Mouse (Mus musculus) kidney, embryonic 14.5 days (tissue): Measurements from ENCODE around the gene Agtrap. TPM values are rescaled to one million over a fixed set of nuclear protein-coding genes. Genes with fewer than 3 reads are reported as not detected.

Source experiments
- polyA plus RNA-seq: library from polyadenylated mRNA; unstranded; fragments of >200 nt; fragmentation: Nextera tagmentation; extraction: Ambion mirVana; gene quantifications from 2 replicates; pipeline ENCODE4 v1.2.1, GENCODE M21; 2014

Agtrap gene
- polyA plus RNA-seq, 1 experiment from 2014 or later: 22.8 TPM

Other genes with a start within 250 kb of the Agtrap start
- gene Zfp933, start 239.7 kb downstream of the Agtrap start, polyA plus RNA-seq: 5.0 and 5.4 TPM in 2 replicates
- gene Miip, start 219.2 kb downstream of the Agtrap start, polyA plus RNA-seq: 34.7 and 37.6 TPM in 2 replicates
- gene Fv1, start 219.1 kb downstream of the Agtrap start, polyA plus RNA-seq: 4.6 and 11.6 TPM in 2 replicates
- 12.1 and 31.0 TPM in 2 replicates for gene Mfn2, start 183.3 kb downstream of the Agtrap start, polyA plus RNA-seq
- gene Plod1, start 151.3 kb downstream of the Agtrap start, polyA plus RNA-seq: 28.5 and 40.7 TPM in 2 replicates
- 19.0 and 22.1 TPM in 2 replicates for gene 2510039O18Rik, start 147.1 kb downstream of the Agtrap start, polyA plus RNA-seq
- gene Nppb, start 102.2 kb downstream of the Agtrap start, polyA plus RNA-seq: not detected in 2 replicates
- 0.45 TPM in 1 of 2 replicates, not detected in the other for gene Nppa, start 87.3 kb downstream of the Agtrap start, polyA plus RNA-seq
- gene Clcn6, start 49.2 kb downstream of the Agtrap start, polyA plus RNA-seq: 4.0 and 6.0 TPM in 2 replicates
- 11.8 and 19.7 TPM in 2 replicates for gene Mthfr, start 49.0 kb downstream of the Agtrap start, polyA plus RNA-seq
- 81.1 and 99.0 TPM in 2 replicates for gene Mad2l2, start 42.4 kb upstream of the Agtrap start, polyA plus RNA-seq
- 0.43 and 0.80 TPM in 2 replicates for gene Draxin, start 42.7 kb upstream of the Agtrap start, polyA plus RNA-seq
- gene Fbxo6, start 64.1 kb upstream of the Agtrap start, polyA plus RNA-seq: 16.7 and 19.2 TPM in 2 replicates
- gene Fbxo44, start 72.5 kb upstream of the Agtrap start, polyA plus RNA-seq: 10.8 and 13.2 TPM in 2 replicates
- gene Fbxo2, start 72.6 kb upstream of the Agtrap start, polyA plus RNA-seq: 1.5 and 1.9 TPM in 2 replicates
- gene Disp3, start 199.9 kb upstream of the Agtrap start, polyA plus RNA-seq: 0.14 and 0.34 TPM in 2 replicates